Mouse (Mus musculus) kidney, adult 8-10 months (tissue): ENCODE data around the gene Pkd1l3.
A peak's percentile ranks its signal among the peaks of the same experiment; 100 is the strongest.

Source experiments
- DNase-seq, 2 experiments: peaks; one replicate each; pipeline ENCODE4 v3.0.0; 2022

The Pkd1l3 gene

DNA sequence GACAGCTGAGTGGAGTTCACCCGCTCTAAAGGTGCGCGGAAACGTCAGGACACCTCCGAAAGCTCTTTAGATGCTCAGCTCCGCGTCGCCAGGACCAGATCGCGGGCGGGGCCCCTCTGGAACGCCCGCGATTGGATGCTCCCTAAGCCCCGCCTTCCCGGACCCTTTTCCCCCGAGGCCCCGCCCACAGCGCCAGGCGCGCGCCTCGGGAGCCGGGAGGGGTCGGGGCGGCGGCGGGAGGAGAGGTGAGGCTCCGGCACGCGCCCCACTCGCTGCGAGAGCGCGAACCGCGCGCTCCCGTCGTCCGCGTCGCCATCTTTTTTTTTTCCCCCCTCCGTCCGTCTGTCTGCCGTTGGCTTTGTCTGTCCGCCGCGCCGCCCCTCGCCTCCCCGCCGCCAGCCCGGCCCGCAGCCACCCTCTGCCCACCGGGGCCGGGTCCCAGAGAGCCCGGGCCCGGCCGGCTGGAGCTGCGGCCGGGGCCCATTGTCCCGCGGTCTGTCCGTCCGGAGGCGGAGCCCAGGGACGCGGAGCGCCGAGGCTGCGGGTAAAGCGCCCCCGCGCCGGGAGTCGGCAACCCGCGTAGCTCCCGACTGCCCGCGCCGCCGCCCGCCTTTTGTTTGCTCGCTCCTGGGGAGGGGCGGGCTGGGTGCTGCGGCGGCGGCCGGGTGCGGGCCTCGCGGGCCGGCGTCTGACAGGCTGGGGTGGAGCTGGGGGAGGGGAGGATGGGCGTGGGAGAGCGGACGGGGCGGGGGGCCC is 91.2 kb downstream of the Pkd1l3 start, which contains the start of gene Zfp821:
Gene Zfp821, plus strand, starts transcription at position 227 of the 756 bp plus-strand sequence.
- DNase-seq, result peak; percentile 91 to 92

DNA sequence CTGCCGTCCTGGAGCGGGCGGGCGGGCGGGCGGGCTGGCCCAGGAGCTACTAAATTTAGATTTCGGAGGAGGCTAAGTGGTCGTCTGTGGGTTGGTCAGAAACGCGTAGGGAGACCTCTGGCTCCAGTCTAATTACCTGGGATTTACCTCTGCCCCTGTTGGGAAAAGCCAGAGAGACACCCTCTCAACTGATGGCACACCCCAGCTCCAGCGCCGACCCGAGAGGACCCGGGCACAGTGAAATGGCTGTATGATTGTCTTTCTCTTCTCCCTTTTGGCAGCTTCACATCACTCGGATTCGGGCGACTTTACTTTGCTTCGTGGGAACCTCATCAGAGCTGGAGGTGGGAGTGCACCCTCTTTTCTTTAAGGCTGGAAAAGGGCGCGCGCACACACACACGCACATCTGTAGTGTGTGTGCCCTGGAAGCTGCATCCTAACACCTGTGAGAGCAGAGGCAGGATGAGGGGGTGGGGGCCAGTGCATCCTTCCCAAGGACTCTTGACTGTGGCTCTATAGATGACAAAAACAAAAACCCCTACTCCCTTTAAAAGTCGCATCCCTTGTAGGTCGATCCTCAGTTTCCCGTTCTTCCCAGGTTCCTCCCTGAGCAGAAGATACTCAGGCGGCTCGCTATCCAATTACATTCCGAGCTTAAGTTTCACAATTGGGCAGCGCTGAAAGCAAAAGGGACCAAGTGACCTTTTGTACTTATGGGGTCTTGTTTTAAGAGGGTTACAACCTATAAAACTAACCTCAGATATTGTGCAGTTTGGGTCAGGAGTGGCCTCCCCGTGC is 92.0 kb downstream of the Pkd1l3 start:
- DNase-seq, result no peak

- DNase-seq, result peak; percentile 81 to 91
Measured at GRCm38 (mm10) chr8:109706874-109707237, 92.5 kb downstream of the Pkd1l3 start.

DNA sequence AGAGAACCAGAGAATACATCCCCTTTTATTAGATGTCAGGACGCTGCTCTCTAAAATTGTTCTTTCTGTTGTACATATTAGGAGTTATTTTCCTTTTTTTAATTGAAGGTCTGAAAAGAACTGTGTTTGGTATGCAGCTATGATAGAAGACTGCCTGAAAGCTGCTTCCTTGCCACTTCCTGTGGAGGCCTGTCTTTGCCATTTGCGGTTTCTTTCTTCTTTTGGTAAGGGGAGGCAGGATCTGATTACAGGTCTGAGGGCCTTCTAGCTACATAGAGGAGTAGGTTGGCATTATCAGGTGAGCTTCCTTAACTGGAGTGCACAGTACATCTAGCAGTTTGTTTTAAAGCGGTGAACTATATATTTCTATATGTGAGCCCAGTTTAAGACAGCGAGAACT is 93.6 kb downstream of the Pkd1l3 start:
- no peak for DNase-seq

DNA sequence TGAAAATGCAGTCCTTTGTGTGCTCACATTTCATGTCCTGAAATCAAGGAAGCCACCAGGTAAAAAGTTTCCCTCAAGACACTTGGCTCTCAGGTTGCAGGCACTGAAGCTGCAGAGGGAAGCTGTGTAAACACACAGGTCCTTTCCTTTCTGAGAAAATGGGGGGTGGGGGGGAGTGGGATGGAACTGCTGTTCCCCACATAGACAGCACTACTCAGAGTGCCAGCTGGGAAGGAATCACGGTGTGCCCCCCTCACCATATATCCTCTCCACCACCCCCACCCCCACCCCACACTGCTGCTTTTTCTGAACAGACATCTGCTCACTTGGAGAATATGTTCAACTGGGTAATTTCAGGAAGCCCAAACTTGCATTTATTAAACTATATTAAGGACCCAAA is 98.2 kb downstream of the Pkd1l3 start:
- DNase-seq, result no peak

- no peak for DNase-seq
Measured at GRCm38 (mm10) chr8:109714961-109715360, 100.6 kb downstream of the Pkd1l3 start.
